Mouse (Mus musculus): ENCODE data around the gene Pcmt1. TPM values are rescaled to one million over a fixed set of nuclear protein-coding genes. Genes with fewer than 3 reads are reported as not detected.
"Not testable (repeated sequence)": the region's sequence is repeated elsewhere in the genome, so short reads cannot be mapped to it uniquely, and the experiment has no call there.

Gene Pcmt1
- polyA plus RNA-seq, 1 experiment from 2014 or later = 120 TPM

DNA sequence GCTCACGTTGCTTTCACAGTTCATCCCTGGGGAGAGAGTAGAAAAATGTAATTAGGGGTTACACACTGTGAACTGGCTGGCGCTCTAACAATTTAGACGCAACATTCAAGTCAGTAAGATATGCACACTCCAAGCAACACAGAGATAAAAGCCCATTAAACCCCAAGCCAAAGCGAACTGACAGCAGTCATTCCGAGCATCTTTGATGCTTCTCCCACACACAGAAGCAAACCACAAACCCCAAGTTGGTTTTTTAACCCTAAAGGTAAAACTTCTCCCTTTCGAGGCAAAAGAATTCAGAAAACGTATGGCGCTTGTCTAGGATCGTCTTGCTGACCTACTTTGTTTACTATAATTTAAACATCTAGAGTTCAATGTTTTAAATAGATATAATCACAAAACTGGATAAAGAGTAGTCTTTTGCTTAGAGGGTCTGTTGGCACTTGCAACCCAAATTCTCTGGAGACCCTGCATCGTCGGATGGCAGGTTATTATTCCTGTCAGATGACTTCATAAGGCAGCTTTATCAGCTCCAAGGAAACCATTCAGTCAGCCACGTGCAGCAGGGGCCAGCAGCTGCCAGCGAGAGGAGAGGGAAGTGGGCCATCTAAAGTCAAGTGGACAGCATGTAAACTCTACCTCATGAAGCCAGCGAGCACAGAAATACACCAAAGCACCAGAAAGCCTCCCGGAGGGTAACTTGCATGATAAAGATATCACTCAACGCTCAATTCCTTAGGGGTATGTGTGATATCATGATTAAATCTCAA lies 49.8 kb downstream of the Pcmt1 start:
- H3K27me3 ChIP-seq (replicated peaks; ENCODE audit: low read depth, poor library complexity, severe bottlenecking) = no peaks in the 10 kb centered on the region
- H3K4me3 ChIP-seq = no peak overlapping the region
- WGBS = 90% methylated on average over 16 of the region's 16 CpGs
- H3K4me1 ChIP-seq = no peaks in the 10 kb centered on the region
- no peaks in the 10 kb centered on the region for H3K9me3 ChIP-seq
- no peak overlapping the region for H3K27ac ChIP-seq (replicated peaks)
- peaks cover 35% of the 10 kb centered on the region for H3K36me3 ChIP-seq (replicated peaks)
- DNase-seq (ENCODE audit: low spot score) = no peak

DNA sequence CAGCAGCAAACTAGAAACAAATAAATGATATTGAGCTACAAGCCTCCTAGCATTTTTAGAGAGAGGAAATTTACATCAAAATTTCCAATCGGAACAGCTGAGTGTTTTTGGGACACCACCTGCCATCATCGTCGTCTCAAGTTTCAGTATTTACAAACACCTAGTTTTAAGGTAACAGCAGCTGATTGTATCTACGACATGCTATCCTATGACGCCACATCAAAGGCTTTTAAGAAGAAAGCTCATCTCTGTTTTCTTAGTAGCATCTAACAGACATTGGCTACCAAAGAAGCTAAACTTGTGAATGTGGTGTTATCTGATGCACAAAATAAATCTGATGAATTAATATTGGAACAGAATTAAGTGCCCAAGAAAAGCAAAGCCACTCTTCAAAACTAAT lies 50.6 kb downstream of the Pcmt1 start:
- no peak overlapping the region for H3K4me3 ChIP-seq
- no peaks in the 10 kb centered on the region for H3K9me3 ChIP-seq
- no peaks in the 10 kb centered on the region for H3K4me1 ChIP-seq
- no peaks in the 10 kb centered on the region for H3K27me3 ChIP-seq (replicated peaks; ENCODE audit: low read depth, poor library complexity, severe bottlenecking)
- no peak overlapping the region for H3K27ac ChIP-seq (replicated peaks)
- no peak for DNase-seq (ENCODE audit: low spot score)
- WGBS = 91% methylated on average over 5 of the region's 5 CpGs
- peaks cover 35% of the 10 kb centered on the region for H3K36me3 ChIP-seq (replicated peaks)

GRCm38 (mm10) chr10:7629092-7629491 lies 51.8 kb downstream of the Pcmt1 start:
- H3K36me3 ChIP-seq (replicated peaks) = peaks cover 35% of the 10 kb centered on the region
- 94% methylated on average over 4 of the region's 4 CpGs for WGBS
- no peak overlapping the region for H3K27ac ChIP-seq (replicated peaks)
- no peaks in the 10 kb centered on the region for H3K9me3 ChIP-seq
- no peak overlapping the region for H3K4me3 ChIP-seq
- no peaks in the 10 kb centered on the region for H3K27me3 ChIP-seq (replicated peaks; ENCODE audit: low read depth, poor library complexity, severe bottlenecking)
- H3K4me1 ChIP-seq = no peaks in the 10 kb centered on the region
- no peak for DNase-seq (ENCODE audit: low spot score)

GRCm38 (mm10) chr10:7623861-7624518 lies 56.9 kb downstream of the Pcmt1 start:
- H3K27ac ChIP-seq (replicated peaks) = no peak overlapping the region
- H3K27me3 ChIP-seq (replicated peaks; ENCODE audit: low read depth, poor library complexity, severe bottlenecking) = no peaks in the 10 kb centered on the region
- no peaks in the 10 kb centered on the region for H3K4me1 ChIP-seq
- no peaks in the 10 kb centered on the region for H3K9me3 ChIP-seq
- no peak for DNase-seq (ENCODE audit: low spot score)
- peaks cover 7% of the 10 kb centered on the region for H3K36me3 ChIP-seq (replicated peaks)
- WGBS = 91% methylated on average over 3 of the region's 3 CpGs
- H3K4me3 ChIP-seq = no peak overlapping the region

- Histone ChIP-seq H3K36me3 (replicated peaks) (no peaks in the 10 kb centered on the region), H3K9me3 (no peaks in the 10 kb centered on the region), H3K27ac (replicated peaks) (no peak overlapping the region), H3K27me3 (replicated peaks; ENCODE audit: low read depth, poor library complexity, severe bottlenecking) (no peaks in the 10 kb centered on the region), H3K4me1 (no peaks in the 10 kb centered on the region), H3K4me3 (no peak overlapping the region)
- 91% methylated on average over 3 of the region's 3 CpGs for WGBS
- DNase-seq (ENCODE audit: low spot score) = no peak
Measured at GRCm38 (mm10) chr10:7622378-7622777, 58.6 kb downstream of the Pcmt1 start.

DNA sequence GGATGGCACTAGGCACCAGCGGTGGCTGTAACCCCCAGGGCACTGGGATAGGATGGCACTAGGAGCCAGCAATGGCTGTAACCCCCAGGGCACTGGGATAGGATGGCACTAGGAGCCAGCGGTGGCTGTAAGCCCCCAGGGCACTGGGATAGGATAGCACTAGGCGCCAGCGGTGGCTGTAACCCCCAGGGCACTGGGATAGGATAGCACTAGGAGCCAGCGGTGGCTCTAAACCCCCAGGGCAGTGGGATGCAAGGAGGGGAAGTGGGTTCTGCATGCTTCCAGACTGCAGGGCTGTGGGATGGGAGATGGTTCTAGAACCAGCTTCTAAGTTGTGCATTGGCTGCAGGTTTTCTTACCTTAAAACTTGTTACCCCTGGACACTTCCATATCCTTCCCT lies 60.2 kb downstream of the Pcmt1 start:
- Histone ChIP-seq H3K36me3 (replicated peaks) (no peaks in the 10 kb centered on the region), H3K27ac (replicated peaks) (no peak overlapping the region), H3K4me1 (no peaks in the 10 kb centered on the region), H3K4me3 (no peak overlapping the region), H3K9me3 (no peaks in the 10 kb centered on the region), H3K27me3 (replicated peaks; ENCODE audit: low read depth, poor library complexity, severe bottlenecking) (no peaks in the 10 kb centered on the region)
- no peak for DNase-seq (ENCODE audit: low spot score)
- WGBS = 59% methylated on average over 5 of the region's 5 CpGs

DNA sequence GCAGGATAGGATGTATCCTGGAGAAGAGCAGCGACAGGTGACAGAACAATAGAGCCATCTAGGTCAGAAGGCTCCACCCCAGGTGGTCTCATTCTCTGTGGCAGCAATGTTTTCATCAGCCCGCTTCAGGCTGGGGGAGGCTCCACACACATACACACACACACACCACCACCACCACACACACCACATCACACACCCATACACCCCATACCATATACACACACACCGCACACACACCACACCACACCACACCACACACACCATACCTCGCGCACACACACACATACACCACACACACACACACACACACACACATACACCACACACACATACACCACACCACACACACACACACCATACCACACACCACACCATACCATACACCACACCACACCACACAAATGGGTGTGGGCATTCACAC lies 61.1 kb downstream of the Pcmt1 start:
- WGBS = 80% methylated on average over 5 of the region's 5 CpGs
- Histone ChIP-seq H3K36me3 (replicated peaks) (peaks cover 1% of the 10 kb centered on the region; the same call in 1 of the 2 replicates), H3K27me3 (replicated peaks; ENCODE audit: low read depth, poor library complexity, severe bottlenecking) (no peaks in the 10 kb centered on the region), H3K9me3 (peaks cover 2% of the 10 kb centered on the region), H3K27ac (replicated peaks) (no peak overlapping the region), H3K4me1 (no peaks in the 10 kb centered on the region), H3K4me3 (no peak overlapping the region)
- DNase-seq (ENCODE audit: low spot score) = no peak

GRCm38 (mm10) chr10:7617556-7617955 lies 63.4 kb downstream of the Pcmt1 start:
- H3K9me3 ChIP-seq, H3K4me3 ChIP-seq: not testable (repeated sequence)

GRCm38 (mm10) chr10:7617146-7617545 lies 63.8 kb downstream of the Pcmt1 start:
- H3K4me3 ChIP-seq; H3K4me1 ChIP-seq; DNase-seq (ENCODE audit: low spot score); H3K9me3 ChIP-seq; H3K36me3 ChIP-seq (replicated peaks); H3K27me3 ChIP-seq (replicated peaks; ENCODE audit: low read depth, poor library complexity, severe bottlenecking); H3K27ac ChIP-seq (replicated peaks): not testable (repeated sequence)
- WGBS = 85% methylated on average over 11 of the region's 11 CpGs

More at GRCm38 (mm10) chr10:7617556-7617955, 63.4 kb downstream of the Pcmt1 start:
- not testable (repeated sequence) for H3K4me1 ChIP-seq; DNase-seq (ENCODE audit: low spot score); H3K27me3 ChIP-seq (replicated peaks; ENCODE audit: low read depth, poor library complexity, severe bottlenecking); H3K27ac ChIP-seq (replicated peaks); H3K36me3 ChIP-seq (replicated peaks)
- WGBS = 35% methylated on average over 3 of the region's 3 CpGs

- Histone ChIP-seq H3K36me3 (replicated peaks) (peaks cover 4% of the 10 kb centered on the region; the same call in 1 of the 2 replicates), H3K9me3 (peaks cover 5% of the 10 kb centered on the region), H3K27ac (replicated peaks) (no peak overlapping the region), H3K4me3 (no peak overlapping the region), H3K27me3 (replicated peaks; ENCODE audit: low read depth, poor library complexity, severe bottlenecking) (no peaks in the 10 kb centered on the region), H3K4me1 (no peaks in the 10 kb centered on the region)
- WGBS = 88% methylated on average over 8 of the region's 8 CpGs
- DNase-seq (ENCODE audit: low spot score) = no peak
Measured at GRCm38 (mm10) chr10:7614834-7615233, 66.1 kb downstream of the Pcmt1 start.

- DNase-seq (ENCODE audit: low spot score); H3K27ac ChIP-seq (replicated peaks); H3K36me3 ChIP-seq (replicated peaks); H3K4me1 ChIP-seq; H3K9me3 ChIP-seq; H3K27me3 ChIP-seq (replicated peaks; ENCODE audit: low read depth, poor library complexity, severe bottlenecking); H3K4me3 ChIP-seq: not testable (repeated sequence)
Measured at GRCm38 (mm10) chr10:7612210-7612609, 68.7 kb downstream of the Pcmt1 start.

GRCm38 (mm10) chr10:7611647-7612046 lies 69.3 kb downstream of the Pcmt1 start:
- peaks cover 5% of the 10 kb centered on the region for H3K9me3 ChIP-seq
- H3K36me3 ChIP-seq (replicated peaks) = peaks cover 4% of the 10 kb centered on the region; the same call in 1 of the 2 replicates
- 59% methylated on average over 6 of the region's 6 CpGs for WGBS
- H3K4me3 ChIP-seq = no peak overlapping the region
- H3K4me1 ChIP-seq = no peaks in the 10 kb centered on the region
- H3K27me3 ChIP-seq (replicated peaks; ENCODE audit: low read depth, poor library complexity, severe bottlenecking) = no peaks in the 10 kb centered on the region
- no peak for DNase-seq (ENCODE audit: low spot score)
- H3K27ac ChIP-seq (replicated peaks) = no peak overlapping the region

GRCm38 (mm10) chr10:7608611-7609010 lies 72.3 kb downstream of the Pcmt1 start:
- H3K9me3 ChIP-seq = no peaks in the 10 kb centered on the region
- H3K36me3 ChIP-seq (replicated peaks) = no peaks in the 10 kb centered on the region
- no peaks in the 10 kb centered on the region for H3K27me3 ChIP-seq (replicated peaks; ENCODE audit: low read depth, poor library complexity, severe bottlenecking)
- no peak overlapping the region for H3K4me3 ChIP-seq
- no peaks in the 10 kb centered on the region for H3K4me1 ChIP-seq
- 93% methylated on average over 17 of the region's 17 CpGs for WGBS
- H3K27ac ChIP-seq (replicated peaks) = no peak overlapping the region
- DNase-seq (ENCODE audit: low spot score) = no peak

All from embryonic facial prominence, embryonic 10.5 days (tissue).